Mouse (Mus musculus) midbrain, embryonic 11.5 days (tissue): ENCODE data around the gene St3gal3. TPM values are rescaled to one million over a fixed set of nuclear protein-coding genes. Genes with fewer than 3 reads are reported as not detected.

Source experiments
- ATAC-seq: fragments of 200-750 bp; cut with Nextera tagmentation; 2 replicates; pipeline ENCODE4 v1.8.0; 2017; ENCODE audit warnings: moderate TSS enrichment, moderate library complexity; ENCODE audit not compliant: low FRiP score
- DNase-seq: peaks from one replicate; pipeline ENCODE4 v3.0.0; 2015; ENCODE audit warnings: low spot score; ENCODE audit errors: missing footprints
- H3K27ac ChIP-seq: fragments of 300-500 bp; sonication (generic); 2 replicates; pipeline ENCODE4 v1.5.1; 2014; ENCODE audit warnings: low read depth, low read length
- H3K27me3 ChIP-seq: fragments of 300-500 bp; sonication (generic); 2 replicates; pipeline ENCODE4 v1.6.1; 2014; ENCODE audit warnings: mild to moderate bottlenecking, low read length, moderate library complexity, mixed read lengths; ENCODE audit not compliant: control insufficient read depth, insufficient read depth
- H3K36me3 ChIP-seq: fragments of 300-500 bp; sonication (generic); 2 replicates; pipeline ENCODE4 v1.6.1; 2014; ENCODE audit warnings: mild to moderate bottlenecking, low read length, moderate library complexity, mixed read lengths; ENCODE audit not compliant: control insufficient read depth, insufficient read depth
- H3K4me1 ChIP-seq: fragments of 300-500 bp; sonication (generic); 2 replicates; pipeline ENCODE4 v1.6.1; 2014; ENCODE audit warnings: low read length; ENCODE audit not compliant: control insufficient read depth, insufficient read depth
- H3K4me2 ChIP-seq: fragments of 300-500 bp; sonication (generic); 2 replicates; pipeline ENCODE4 v1.6.1; 2014; ENCODE audit warnings: mild to moderate bottlenecking, moderate library complexity
- H3K4me3 ChIP-seq: fragments of 300-500 bp; sonication (generic); 2 replicates; pipeline ENCODE4 v1.5.1; 2014; ENCODE audit warnings: low read depth, low read length
- H3K9ac ChIP-seq: fragments of 300-500 bp; sonication (generic); 2 replicates; pipeline ENCODE4 v1.6.1; 2014; ENCODE audit warnings: low read length
- H3K9me3 ChIP-seq: fragments of 300-500 bp; sonication (generic); 2 replicates; pipeline ENCODE4 v1.6.1; 2016; ENCODE audit warnings: low read length; ENCODE audit not compliant: control insufficient read depth
- WGBS: fragments of 180-500 bp; shearing (Covaris S2); extraction: QIAGEN DNeasy Blood & Tissue Kit; methylation state at CpG from one replicate; pipeline ENCODE4 v1.1.7; 2014; 5-methylcytosine and 5-hydroxymethylcytosine counted together
- polyA plus RNA-seq: library from polyadenylated mRNA; unstranded; fragments of >200 nt; fragmentation: Nextera tagmentation; extraction: Ambion mirVana; gene quantifications from 2 replicates; pipeline ENCODE4 v1.2.1, GENCODE M21; 2014

Gene St3gal3
- polyA plus RNA-seq, 1 experiment from 2014 or later, result 5.7 TPM

GRCm38 (mm10) chr4:117918762-117919161 lies 216.0 kb downstream of the St3gal3 start:
- Histone ChIP-seq H3K27me3 (no peaks in the 10 kb centered on the region), H3K27ac (no peak overlapping the region), H3K36me3 (no peaks in the 10 kb centered on the region), H3K4me2 (no peak overlapping the region), H3K4me1 (peaks cover 8% of the 10 kb centered on the region), H3K9ac (no peak overlapping the region), H3K4me3 (no peak overlapping the region), H3K9me3 (no peaks in the 10 kb centered on the region)
- 91% methylated on average over 5 of the region's 5 CpGs for WGBS
- DNase-seq, result no peak
- no peak for ATAC-seq

DNA sequence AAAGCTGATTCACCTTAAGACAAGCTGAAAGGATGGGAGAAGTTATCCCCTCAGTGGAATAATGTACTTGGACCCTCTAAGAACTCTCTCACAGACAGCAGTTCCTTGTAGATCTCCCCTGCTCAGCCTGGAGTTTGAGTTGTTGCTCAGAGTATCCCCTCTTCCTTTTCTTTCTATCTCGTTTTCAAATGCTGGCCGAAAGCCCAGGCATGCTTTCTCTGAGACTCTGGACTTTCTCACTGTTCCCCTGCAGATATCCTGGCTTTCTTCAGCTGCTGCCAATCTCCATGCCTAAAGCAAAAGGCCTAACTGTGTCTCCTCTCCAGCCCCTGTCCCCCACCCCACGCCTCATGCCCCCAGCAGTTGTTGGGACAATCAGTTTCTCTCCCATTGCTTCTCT lies 216.5 kb downstream of the St3gal3 start:
- no peak for DNase-seq
- Histone ChIP-seq H3K27ac (no peak overlapping the region), H3K9me3 (no peaks in the 10 kb centered on the region), H3K36me3 (no peaks in the 10 kb centered on the region), H3K4me2 (no peak overlapping the region), H3K4me3 (no peak overlapping the region), H3K4me1 (peaks cover 13% of the 10 kb centered on the region), H3K27me3 (no peaks in the 10 kb centered on the region), H3K9ac (no peak overlapping the region)
- WGBS, result 94% methylated on average over 3 of the region's 3 CpGs
- no peak for ATAC-seq

GRCm38 (mm10) chr4:117917847-117918246 lies 216.9 kb downstream of the St3gal3 start:
- Histone ChIP-seq H3K27me3 (no peaks in the 10 kb centered on the region), H3K4me1 (peaks cover 17% of the 10 kb centered on the region), H3K27ac (no peak overlapping the region), H3K36me3 (no peaks in the 10 kb centered on the region), H3K4me2 (no peak overlapping the region), H3K9me3 (no peaks in the 10 kb centered on the region), H3K9ac (no peak overlapping the region), H3K4me3 (no peak overlapping the region)
- ATAC-seq (no peak), DNase-seq (no peak)
- 93% methylated on average over 4 of the region's 4 CpGs for whole genome bisulfite sequencing

DNA sequence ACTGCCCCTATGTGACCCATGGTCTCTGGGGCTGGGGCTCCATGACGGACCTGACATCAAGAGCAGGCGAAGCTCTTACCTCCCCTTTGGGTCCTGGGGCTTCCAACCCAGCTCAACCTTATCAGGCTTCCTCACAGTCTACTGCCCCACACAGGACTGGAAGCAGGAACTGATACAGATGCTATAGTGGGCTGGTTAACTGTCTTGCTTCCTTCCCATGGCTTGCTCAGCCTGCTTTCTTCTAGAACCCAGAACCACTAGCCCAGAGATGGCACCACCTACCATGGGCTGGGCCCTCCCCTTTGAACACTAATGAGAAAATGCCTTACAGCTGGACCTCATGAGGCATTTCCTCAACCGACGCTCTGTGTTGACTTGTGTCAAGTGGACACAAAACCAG lies 217.3 kb downstream of the St3gal3 start:
- H3K4me2 ChIP-seq, result no peak overlapping the region
- 90% methylated on average over 4 of the region's 4 CpGs for WGBS
- no peak for DNase-seq
- peaks cover 17% of the 10 kb centered on the region for H3K4me1 ChIP-seq
- no peak overlapping the region for H3K9ac ChIP-seq
- no peaks in the 10 kb centered on the region for H3K36me3 ChIP-seq
- H3K9me3 ChIP-seq, result no peaks in the 10 kb centered on the region
- H3K27me3 ChIP-seq, result no peaks in the 10 kb centered on the region
- H3K4me3 ChIP-seq, result no peak overlapping the region
- no peak for ATAC-seq
- H3K27ac ChIP-seq, result no peak overlapping the region

DNA sequence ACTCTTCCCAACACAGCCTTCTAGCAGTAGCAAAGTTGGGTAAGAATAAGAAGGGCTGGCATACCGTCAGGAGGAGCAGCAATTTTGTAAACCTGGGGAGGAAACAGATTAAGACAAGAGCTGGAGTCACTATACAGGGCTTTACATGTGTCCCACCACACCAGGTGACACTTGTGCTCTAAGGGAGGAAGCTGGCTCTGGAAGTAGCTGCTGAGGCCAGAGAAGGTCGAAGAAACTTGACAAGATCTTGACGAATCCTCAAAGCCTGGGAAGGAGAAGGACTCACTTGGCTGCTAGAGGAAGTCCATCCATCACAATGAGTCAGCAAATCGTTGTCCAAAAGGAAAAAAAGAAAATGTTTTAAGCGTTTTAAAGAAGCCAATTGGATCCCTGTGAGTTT lies 218.3 kb downstream of the St3gal3 start:
- peaks cover 5% of the 10 kb centered on the region for H3K36me3 ChIP-seq
- H3K27ac ChIP-seq, result no peak overlapping the region
- no peak for ATAC-seq
- no peak overlapping the region for H3K4me3 ChIP-seq
- no peaks in the 10 kb centered on the region for H3K27me3 ChIP-seq
- H3K9me3 ChIP-seq, result no peaks in the 10 kb centered on the region
- no peak overlapping the region for H3K4me2 ChIP-seq
- DNase-seq, result no peak
- no peak overlapping the region for H3K9ac ChIP-seq
- 91% methylated on average over 5 of the region's 5 CpGs for WGBS
- H3K4me1 ChIP-seq, result peaks cover 17% of the 10 kb centered on the region

DNA sequence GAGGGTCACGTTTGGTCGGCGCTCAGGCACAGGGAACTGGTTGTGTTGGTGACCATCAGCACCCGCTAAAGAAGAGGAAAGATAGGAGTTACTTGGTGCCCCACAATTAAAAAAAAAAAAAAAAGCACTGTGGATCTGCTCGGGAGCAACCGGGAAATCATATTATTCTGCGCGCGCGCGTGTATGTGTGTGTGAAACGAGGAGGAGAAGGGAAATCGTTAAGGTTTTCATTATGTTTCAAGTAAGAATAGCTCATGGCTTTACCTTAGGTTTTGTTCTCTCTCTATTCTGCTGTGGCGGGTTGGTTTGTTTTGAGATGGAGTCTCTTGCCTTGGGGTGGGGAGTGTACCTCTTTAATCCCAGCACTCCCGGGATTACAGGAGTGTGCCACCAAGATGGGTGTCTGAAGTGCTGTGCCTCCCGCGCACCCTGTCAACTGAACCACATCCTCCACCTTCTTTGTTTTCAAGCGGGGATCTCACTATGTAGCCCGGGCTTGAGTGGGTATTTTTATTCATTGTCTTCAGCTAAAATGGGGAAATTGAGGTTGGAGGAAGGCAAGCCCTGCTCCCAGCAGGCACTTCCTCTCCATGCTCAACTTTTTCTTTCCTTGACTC lies 219.1 kb downstream of the St3gal3 start:
- H3K27me3 ChIP-seq, result no peaks in the 10 kb centered on the region
- ATAC-seq (no peak; the same call in 1 of the 2 replicates), DNase-seq (peak; percentile 86)
- peaks cover 5% of the 10 kb centered on the region for H3K36me3 ChIP-seq
- no peak overlapping the region for H3K27ac ChIP-seq
- H3K4me3 ChIP-seq, result peak overlapping the region; percentile 77
- peaks cover 17% of the 10 kb centered on the region for H3K4me1 ChIP-seq
- 6% methylated on average over 19 of the region's 19 CpGs for WGBS
- no peaks in the 10 kb centered on the region for H3K9me3 ChIP-seq
- peak overlapping the region; percentile 83 for H3K9ac ChIP-seq
- H3K4me2 ChIP-seq, result peak overlapping the region; percentile 98

- H3K4me3 ChIP-seq, result peak within 1 kb of the TSS; percentile 77
- H3K27me3 ChIP-seq, result no peaks in the 10 kb centered on the region
- under 1% methylated on average over 60 of the region's 61 CpGs for whole genome bisulfite sequencing
- peak within 1 kb of the TSS; percentile 83 for H3K9ac ChIP-seq
- ATAC-seq (peak; percentile 97), DNase-seq (peak; percentile 100)
- peaks cover 17% of the 10 kb centered on the region for H3K4me1 ChIP-seq
- H3K9me3 ChIP-seq, result no peaks in the 10 kb centered on the region
- peak within 1 kb of the TSS; percentile 98 for H3K4me2 ChIP-seq
- peaks cover 5% of the 10 kb centered on the region for H3K36me3 ChIP-seq
- peak within 1 kb of the TSS; percentile 64; the same call in 1 of the 2 replicates for H3K27ac ChIP-seq
Observed at GRCm38 (mm10) chr4:117914591-117915442, 219.9 kb downstream of the St3gal3 start, which contains the start of gene Ipo13. Ipo13 (minus strand) TSS chr4:117914999.

GRCm38 (mm10) chr4:117914031-117914430 lies 220.7 kb downstream of the St3gal3 start:
- H3K27ac ChIP-seq, result no peak overlapping the region
- peaks cover 5% of the 10 kb centered on the region for H3K36me3 ChIP-seq
- 20% methylated on average over 8 of the region's 8 CpGs for WGBS
- H3K4me1 ChIP-seq, result peaks cover 20% of the 10 kb centered on the region
- no peak for DNase-seq
- H3K9ac ChIP-seq, result peak overlapping the region; percentile 83
- H3K9me3 ChIP-seq, result no peaks in the 10 kb centered on the region
- H3K4me2 ChIP-seq, result peak overlapping the region; percentile 98
- peak overlapping the region; percentile 77 for H3K4me3 ChIP-seq
- H3K27me3 ChIP-seq, result no peaks in the 10 kb centered on the region
- ATAC-seq, result no peak

DNA sequence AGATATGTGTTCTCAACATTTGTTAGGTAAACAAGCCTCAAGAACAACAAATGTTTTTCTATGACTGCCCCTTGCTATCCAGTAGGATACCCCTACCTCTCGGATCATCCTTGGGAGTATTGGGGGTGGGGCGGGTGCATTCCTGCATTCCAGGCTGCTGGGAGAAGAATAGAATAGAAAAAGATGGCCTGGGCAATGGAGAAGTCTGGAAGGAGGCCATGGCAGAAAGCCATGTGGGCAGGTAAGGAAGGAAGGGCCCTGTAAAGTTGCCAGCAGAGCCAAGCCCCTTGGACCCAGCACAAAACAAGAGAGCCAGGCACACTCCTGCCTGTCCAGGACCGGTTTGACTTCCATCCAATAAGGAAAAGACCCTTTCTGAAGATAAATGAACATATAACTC lies 221.3 kb downstream of the St3gal3 start:
- peaks cover 5% of the 10 kb centered on the region for H3K36me3 ChIP-seq
- H3K9ac ChIP-seq, result no peak overlapping the region; the same call in 1 of the 2 replicates
- no peaks in the 10 kb centered on the region for H3K9me3 ChIP-seq
- peak overlapping the region; percentile 98 for H3K4me2 ChIP-seq
- H3K27ac ChIP-seq, result no peak overlapping the region
- 46% methylated on average over 3 of the region's 3 CpGs for WGBS
- H3K4me1 ChIP-seq, result peaks cover 22% of the 10 kb centered on the region
- no peaks in the 10 kb centered on the region for H3K27me3 ChIP-seq
- ATAC-seq (no peak), DNase-seq (no peak)
- no peak overlapping the region; the same call in 1 of the 2 replicates for H3K4me3 ChIP-seq
